Mouse (Mus musculus) cerebellum, adult 11 months (tissue): ENCODE results near the gene Kcnmb1.

Experiments used
- DNase-seq: peaks from one replicate; pipeline ENCODE4 v3.0.0; 2022

Kcnmb1 gene

DNA sequence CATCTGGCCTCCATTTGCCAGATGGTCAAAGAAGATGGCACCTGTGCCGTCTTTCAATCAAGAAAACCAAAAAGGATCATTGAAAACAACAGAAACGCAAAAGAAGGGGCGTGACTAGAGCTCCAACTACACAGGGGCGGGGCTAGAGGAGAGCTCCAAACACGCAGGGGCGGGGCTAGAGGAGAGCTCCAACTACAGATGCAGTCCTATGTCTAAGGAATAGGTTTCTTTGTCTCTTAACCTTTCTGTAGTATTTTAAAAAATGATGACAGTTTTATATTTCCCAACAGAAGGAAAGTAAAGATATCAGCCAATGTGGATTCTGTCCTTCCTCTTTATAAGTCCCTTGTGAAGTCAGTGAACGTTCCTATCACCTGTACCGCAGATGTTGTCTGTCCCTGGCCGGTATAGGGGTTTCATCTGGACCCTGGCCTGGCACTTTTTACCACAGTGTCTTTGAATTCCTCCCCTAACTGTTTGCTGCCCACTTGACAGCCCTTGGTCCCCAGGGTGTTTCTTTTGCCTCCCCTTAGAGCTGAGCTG is 18.0 kb upstream of the Kcnmb1 start:
- no peak for DNase-seq

DNA sequence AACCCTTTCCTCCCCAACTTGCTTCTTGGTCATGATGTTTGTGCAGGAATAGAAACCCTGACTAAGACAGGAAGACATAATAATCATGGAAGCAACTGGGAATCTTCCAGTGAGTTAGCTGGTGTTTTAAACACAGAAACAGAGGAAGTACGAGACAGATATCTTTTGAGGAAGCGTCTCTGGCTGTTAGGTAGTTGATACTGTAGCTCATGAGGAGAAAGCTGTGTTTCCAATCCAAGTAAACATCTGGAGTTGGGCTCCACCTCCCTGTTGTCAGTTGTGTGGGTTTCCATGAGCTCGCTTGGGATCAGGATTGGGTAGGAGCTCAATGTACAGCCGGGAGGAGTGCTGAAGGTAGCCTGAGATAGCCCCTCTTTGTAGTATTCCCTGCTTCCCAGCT is 16.3 kb upstream of the Kcnmb1 start:
- DNase-seq: no peak

DNA sequence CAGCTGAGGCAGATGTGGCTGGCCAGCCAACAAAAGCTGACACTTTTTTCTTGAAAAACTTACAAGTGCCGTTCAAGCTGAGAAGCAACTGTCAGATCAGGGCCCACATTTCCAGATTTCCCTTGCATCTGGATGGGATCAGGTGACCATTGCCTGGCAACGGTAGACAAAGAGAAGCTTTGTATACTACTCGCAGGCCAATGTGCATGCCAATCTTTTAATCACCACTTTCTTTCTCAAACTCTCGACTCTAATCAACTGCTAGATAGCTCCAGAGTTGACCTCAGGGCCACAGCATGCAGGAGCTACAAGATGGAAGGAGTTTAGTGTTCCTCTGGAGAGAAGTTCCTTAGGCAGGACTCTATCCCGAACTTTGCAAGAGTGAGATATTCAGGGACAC is 11.7 kb upstream of the Kcnmb1 start:
- no peak for DNase-seq

DNA sequence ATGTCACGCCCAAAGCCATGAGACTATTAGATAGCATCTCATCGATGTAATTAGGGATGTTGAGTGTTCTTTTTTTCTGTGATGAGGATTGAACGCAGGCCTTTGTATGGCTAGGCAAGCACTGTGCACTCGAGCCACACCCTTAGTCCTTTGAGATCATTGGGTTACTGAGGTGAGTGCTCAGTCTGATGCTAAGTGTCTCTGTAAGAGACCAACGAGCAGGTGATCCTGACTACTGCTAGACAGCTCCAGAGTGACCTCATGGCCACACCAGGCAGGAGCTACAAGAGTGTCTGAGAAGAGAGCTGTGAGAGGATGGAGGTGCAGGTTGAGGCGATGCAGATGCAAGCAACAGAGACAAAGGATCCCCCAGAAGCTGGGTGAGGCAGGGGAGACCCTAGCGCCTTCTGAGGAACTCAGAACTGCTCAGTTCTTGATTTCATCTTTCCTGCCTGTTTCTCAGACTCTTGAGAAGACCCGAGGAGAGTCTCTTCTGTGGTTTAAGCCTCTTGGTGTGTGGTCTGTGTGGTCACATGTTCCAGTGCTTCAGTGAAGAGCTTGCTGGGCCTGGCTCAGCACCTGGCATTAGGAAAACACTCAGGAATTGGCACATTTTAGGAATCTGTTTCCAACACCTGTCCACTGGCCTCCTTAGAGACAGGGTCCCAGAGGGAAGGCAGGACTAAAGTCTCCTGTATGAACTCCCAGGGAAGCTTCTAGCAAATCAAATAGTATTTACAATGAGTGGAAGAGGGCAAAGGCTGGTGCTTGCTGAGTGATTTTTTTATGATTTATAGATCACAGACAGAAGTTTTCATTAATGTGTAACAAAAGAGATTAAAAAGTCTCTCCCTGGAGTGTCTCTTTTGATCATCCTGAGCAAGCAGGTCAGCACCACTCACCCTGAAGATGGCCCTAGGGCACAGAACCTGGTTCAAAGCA is 10.9 kb upstream of the Kcnmb1 start:
- DNase-seq: no peak

DNA sequence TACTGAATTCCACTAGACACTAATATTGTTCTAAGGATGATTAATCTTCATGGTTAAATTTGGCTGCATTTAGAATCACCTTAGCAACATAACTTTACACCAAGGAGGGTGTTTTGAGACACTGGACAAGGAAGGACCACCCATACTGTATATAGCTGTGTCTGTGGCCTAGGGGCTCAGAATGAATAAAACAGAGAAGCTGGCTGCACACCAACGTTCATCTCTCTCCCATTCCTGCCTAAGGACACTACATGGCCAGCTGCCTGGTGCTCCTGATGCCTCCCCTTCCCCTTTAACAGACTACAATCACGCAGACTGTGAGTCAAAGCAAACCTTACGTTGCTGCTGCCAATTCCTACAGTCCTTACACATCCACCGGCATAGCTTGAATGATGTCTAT is 6.8 kb upstream of the Kcnmb1 start:
- no peak for DNase-seq

DNA sequence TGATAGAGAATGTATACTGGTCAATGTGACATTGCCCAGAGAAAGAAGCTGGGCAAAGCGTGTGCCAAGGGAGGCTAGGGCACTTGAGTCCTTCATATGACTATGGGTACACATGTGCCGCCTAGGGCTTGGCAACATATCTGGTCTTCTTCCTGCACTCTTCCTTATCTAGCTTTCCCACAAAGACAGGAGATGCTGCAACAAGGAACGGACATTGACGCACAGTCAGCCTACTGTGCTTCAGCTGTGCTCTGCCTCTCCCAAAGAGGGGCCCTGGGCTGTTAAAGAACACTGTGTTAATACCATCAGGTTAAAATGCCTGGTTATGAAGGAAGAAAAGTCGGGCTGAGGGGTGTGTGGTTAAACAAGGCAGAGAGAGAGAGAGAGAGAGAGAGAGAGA is 6.2 kb upstream of the Kcnmb1 start:
- DNase-seq: no peak

DNA sequence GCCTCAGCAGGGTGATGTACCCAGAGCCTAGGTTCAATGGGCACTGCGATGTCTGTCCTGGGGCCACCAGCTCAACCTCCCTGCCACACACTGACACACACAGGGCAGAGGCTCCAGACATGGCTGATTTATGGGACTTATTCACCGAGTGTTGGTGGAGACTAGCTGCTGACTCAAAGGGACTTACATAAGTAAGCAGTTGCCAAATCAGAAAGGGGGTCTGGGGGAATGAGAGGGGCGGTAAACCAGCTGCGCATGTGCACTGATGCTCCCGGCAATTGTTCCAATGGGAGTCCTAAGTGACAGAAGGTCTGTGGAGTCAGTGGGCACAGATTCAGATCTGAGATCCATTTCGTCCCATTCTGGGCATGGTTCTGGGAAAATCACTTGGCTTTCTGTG is 5.2 kb upstream of the Kcnmb1 start:
- no peak for DNase-seq

DNA sequence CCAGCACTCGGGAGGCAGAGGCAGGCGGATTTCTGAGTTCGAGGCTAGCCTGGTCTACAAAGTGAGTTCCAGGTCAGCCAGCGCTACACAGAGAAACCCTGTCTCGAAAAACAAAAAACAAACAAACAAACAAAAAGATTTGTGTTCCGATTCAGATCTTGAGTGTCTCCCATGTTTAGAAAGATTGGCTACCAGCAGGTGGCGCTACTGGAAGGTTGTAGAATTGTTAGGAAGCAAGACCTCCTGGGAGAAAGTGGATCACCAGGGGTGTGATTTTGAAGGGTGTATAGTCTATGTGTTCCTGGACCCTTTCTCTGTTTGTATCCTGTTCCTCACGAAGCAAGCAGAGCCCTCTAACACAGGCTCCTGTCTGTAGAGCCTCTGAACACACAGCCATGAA is 4.1 kb upstream of the Kcnmb1 start:
- peak; percentile 4 for DNase-seq

DNA sequence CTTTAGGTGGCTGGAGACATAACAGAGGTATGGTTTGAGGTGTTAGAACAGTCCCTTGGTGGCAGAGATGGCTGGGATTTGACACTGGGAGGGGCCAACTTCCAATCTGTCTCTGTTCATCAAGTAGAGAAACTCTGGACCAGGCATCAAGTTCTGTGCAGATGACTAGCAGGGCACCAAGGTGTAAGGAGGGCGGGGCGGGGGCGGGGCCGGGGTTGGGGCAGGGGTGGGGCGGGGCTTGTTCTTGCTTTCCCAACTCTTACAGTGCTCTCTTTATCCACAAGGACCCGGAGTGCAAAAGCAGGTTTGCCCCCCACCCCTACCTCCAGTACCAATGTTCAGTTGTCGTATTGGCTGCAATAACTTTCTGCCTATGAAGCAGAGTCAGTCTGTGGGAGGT is 635 bp upstream of the Kcnmb1 start:
- DNase-seq: no peak

DNA sequence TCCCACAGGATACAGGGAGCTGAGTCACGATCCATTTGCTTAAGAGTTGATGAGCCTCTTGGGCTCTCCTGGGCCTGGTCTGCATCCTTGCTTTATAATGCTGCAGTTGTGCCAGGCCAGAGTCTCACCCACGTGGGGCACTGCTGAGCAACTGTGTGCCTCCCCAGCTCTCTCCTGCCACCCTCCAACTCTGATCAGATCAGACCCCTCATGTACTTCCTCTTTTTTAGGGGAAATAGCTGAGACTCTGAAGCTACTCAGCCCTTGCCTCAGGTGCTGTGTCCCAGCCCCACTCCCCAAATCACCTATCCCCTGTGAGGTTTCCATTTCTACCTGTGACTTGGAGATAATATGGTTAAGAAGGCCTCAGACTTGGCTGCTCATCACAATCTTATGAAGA is 2.6 kb downstream of the Kcnmb1 start:
- no peak for DNase-seq

DNA sequence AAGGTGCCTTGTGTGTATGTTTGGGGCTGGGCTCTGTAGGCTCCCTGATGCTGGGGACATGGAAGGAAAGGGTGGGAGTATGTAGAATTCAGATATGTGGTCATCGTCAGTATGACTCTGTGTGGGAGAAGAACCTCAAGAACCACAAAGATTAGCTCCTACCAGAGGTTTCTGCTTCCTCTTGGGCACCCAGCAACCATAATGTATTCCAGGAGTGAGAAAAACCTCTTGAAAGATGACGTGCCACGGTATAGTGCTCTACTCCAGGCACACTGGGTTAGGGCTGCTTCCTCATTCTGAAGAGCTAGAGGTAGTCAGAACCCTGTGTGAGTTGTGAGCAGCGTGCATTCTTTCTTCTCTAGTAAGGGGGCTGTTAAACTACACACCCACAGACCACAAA is 4.9 kb downstream of the Kcnmb1 start:
- no peak for DNase-seq

DNA sequence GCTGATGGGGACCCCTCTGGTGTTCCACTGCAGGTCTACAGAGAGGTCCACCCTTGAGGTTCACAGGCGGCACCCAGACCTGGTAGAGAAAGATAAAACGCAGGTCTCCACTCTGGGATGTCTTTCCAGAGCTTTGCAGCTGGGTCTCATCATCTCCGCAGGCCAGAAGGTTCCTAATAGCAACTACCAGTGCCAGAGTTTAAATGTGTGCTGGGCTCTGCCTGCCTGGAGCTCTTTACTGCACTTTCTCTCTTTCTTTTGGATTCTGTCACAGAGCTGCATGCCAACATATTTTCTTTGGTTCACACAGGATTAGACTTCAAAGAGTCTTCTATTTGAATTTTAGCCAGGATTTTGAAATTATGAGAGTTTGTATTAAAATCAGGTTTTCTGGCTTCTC is 6.4 kb downstream of the Kcnmb1 start:
- DNase-seq: no peak

DNA sequence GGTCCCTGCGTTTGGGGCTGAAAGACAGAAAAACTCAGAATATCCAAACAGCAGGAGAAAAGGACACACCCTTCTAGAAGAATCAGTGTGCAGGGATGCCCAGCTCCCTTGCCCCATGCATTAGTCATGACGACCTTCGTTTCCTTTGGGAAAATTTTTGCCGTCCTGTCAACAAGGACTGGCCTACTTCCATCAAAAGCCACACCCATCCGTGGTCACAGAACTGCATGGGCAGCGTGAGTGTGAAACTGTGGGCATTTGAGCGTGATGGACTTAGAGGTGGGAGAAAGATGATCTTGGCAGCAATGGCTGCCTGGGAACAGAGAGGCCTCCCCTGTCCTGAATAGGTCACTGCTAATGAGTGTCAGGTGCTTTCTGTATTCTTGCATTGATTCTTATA is 9.3 kb downstream of the Kcnmb1 start:
- DNase-seq: no peak

DNA sequence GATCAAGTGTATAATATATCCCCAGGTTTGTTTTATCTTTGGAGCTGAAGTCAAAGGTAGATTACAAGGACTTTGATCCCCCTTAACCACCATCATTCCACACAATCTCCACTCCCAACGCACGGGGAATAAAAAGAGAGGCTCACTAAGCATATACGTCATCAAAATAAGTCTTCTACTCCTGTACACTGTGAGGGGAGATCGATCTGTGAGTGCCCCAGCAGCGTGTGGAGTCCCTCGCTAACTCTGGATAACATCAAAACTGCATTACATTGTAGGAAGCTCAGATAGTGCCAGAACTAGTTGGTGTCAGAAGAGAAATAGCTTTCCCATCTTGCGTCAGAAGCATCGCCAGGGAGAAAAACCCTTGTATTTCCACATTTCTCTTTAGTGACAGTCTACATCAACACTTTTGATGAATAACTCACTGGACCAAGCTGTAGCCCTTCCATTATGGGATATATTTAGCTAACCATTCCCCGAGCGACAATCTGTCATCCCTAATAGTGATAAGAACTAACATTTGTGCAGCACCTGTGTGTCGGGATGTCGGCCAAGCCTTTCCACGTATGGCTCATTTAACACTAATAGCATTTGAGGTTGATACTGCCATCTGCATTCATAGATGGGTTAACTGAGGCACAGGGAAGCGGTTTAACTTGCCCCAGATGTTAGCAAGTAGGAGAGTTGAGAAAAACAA is 11.7 kb downstream of the Kcnmb1 start:
- DNase-seq: no peak

DNA sequence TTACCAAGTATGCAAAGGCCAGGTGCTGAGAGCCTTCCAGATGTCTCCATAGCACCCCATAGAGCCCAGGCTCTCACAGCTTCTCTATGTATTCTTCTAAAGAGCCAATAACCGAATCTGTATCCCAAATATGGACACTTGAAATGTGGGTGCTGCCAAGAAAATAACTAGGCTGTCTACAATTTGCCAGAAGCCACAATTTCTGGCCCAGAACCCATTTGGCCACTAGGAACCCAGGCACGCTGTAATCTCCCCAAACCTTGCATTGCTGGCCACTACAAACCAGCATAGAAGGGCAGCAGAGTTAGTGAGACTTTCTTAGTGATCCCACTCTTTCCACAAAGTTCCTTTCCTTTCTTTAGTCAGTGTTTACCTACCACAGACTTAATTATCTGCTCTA is 12.3 kb downstream of the Kcnmb1 start:
- DNase-seq: no peak

DNA sequence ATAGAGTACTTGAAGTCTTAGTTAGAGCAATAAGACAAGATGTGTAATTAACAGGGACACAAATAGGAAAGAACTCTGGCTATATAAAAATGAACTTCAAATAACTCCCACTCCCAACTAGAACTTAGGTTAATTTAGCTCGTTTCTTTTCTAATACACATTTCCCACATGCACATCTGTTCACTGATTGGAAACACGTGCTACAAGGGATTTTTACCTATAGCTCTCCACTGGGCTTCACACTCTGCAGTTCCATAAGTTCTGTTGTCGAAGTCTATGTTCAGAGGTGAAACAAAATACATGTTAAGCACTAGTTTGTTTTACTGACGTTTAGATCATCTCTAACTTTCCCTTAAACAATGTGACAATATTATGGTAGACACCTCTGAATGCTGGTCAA is 17.3 kb downstream of the Kcnmb1 start:
- no peak for DNase-seq

DNA sequence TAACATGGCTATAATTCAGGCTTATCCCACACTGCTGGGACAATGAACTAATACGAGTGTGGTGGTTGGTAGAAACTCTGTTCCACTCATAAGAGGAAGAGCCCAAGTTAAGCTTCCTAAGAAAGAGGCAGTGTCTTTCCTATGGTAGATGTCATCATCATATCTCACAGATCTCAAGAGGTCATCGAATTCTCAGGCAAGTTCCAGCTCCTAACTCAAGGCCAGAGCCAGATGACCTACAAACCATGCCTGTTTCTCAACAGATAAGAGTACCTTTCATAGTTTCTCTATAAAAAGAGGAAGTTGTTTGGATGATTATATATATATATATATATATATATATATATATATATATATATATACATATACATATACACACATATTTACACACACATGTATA is 23.7 kb downstream of the Kcnmb1 start:
- no peak for DNase-seq

DNA sequence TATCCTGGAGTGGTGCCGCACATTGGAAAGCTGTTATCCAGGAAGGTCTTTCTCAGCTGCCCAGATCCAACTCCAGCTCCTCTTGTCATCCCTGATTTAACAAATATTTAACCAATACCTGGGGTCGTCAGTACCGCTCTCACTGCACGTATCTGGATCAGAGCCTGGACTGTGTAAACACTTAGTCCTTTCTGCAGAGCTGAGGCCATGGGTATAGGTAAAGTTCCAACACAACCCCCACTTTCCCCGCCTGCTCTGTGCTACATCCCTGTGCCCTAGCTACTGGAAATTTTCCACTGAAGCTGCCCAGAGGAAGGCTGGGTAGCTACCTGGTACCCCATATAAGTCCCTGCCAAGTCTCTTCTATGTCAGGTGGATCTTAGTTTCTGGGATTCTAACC is 27.2 kb downstream of the Kcnmb1 start:
- no peak for DNase-seq

DNA sequence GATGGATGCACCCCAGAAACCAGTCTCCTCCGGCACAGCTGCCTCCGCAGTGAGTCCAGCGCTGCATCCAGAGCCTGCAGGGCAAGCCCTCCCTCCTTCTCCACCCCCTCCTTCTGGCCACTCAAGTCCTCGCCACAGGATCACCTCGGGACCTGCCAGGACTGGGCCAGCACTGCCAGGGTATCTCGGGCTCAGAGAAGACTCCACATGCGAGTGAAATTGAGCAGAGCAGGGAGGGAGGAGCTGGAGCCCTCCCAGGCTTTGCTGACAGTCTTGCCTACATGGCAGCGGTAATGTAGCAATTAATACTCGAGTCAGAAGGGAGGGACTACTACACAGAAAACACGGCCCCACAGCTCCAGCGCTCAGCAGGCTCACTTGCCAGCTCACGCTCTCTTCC is 30.1 kb downstream of the Kcnmb1 start, which contains the start of gene Kcnip1:
TSS of gene Kcnip1 (minus strand) at position 215 of the 400 bp plus-strand sequence.
- DNase-seq: peak; percentile 7

DNA sequence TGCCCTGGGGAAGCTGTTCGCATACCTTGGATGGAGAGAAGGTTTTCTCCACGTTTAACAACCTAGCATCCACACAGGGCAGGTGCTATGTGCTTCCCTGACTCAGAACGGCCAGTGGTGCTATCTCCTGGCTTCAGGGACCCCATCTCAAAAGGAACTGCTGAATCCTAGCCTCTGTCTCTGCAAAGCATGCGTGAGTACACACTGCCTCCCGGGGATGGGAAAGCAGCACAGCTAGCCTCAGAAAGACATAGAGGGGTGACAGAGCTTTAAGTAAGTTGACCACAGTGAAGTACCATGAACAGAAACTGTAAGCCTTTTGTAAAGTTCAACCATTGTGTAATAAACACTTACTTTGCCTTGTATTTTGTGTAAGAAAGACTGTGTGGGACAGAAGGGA is 30.7 kb downstream of the Kcnmb1 start:
- no peak for DNase-seq

DNA sequence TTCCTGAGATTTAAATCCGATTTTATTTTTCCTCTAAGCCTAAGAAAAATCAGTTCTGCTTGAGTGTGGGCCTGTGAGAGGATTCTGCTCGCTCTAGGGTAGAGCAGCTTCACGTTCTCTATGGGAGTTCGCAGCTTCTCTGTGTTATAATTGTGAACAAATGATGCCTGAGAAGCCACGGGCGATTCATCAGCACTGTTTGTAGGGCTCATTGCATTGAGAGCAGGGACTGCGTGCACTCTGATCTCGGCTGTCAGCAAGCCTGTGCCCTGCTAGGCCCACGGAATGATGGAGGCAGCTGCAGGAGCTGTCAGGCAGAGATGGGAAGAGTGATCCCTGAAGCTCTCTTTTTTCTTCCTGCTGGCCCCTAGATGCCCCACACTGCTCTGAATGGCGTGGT is 35.4 kb downstream of the Kcnmb1 start:
- DNase-seq: no peak

DNA sequence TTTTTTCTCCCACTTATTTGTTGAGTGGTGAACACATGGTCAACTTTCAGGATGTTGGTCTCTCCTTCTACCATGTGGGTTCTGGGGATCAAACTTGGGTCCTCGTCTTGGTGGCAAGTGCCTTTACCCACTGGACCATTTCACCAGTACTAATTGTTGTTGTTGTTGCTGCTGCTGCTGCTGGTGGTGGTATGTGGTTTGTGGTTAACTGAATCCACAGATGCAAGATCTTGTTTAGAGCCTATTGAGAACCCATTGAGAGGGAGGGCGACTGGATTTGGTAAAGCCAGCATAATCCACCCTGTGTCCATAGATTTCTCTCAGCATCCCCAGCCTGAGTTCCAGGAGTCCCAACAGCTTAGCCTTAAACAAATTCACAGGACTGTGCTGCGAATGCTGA is 37.6 kb downstream of the Kcnmb1 start:
- DNase-seq: no peak

DNA sequence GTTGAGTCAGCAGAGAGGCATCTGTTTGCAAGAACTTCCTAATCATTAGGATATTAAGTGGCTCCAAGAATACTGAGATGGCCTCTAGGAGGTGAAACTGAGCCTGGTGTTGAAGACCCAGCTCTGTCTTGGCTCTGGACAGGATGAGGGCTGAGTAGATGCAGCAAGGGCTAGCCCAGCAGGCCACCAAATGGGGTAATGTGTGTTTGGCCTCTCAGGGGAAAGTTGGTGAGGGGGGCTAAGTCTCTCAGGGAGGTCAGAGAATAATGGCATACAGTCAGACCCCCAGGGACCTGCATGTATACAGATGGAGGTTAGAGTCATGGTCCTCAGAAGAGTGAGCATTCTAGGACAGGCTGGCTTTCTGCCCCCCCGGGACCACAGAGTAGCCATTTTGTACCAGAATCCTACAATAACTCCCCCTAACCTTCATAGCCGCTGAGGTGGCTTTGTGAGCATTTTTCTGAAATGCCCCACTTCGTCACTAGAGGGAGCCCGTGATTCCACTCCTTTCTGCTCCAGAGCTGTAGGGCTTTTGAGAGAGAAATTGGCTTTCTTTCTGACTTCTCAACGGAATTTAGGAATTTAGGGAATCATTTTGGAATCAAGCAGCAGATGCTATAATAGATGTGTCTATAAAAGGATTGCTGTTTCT is 39.3 kb downstream of the Kcnmb1 start:
- DNase-seq: peak; percentile 17

DNA sequence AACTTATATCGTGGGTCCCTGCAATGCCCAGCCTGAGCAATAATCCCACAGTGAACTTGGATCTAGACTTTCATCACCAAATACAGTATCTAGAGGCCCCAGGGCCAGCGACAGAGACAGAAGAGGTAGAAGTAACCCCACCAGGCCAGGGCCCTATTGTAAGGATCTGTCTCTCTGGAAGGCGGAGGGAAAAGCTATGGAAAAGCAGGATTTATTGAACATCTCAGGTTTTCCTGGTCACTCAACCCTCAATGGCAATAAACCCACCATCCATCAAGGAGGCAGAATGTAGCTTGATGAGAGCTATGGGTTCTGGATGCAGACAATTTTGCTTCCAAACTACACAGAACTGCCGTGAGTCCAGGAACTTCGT is 39.8 kb downstream of the Kcnmb1 start:
- no peak for DNase-seq
